Mouse (Mus musculus): ENCODE data around the gene Raet1e. TPM values are rescaled to one million over a fixed set of nuclear protein-coding genes. Genes with fewer than 3 reads are reported as not detected.
"Not testable (repeated sequence)": the region's sequence is repeated elsewhere in the genome, so short reads cannot be mapped to it uniquely, and the experiment has no call there.

The Raet1e gene
- polyA plus RNA-seq, 1 experiment from 2014 or later, result 9.4 TPM

DNA sequence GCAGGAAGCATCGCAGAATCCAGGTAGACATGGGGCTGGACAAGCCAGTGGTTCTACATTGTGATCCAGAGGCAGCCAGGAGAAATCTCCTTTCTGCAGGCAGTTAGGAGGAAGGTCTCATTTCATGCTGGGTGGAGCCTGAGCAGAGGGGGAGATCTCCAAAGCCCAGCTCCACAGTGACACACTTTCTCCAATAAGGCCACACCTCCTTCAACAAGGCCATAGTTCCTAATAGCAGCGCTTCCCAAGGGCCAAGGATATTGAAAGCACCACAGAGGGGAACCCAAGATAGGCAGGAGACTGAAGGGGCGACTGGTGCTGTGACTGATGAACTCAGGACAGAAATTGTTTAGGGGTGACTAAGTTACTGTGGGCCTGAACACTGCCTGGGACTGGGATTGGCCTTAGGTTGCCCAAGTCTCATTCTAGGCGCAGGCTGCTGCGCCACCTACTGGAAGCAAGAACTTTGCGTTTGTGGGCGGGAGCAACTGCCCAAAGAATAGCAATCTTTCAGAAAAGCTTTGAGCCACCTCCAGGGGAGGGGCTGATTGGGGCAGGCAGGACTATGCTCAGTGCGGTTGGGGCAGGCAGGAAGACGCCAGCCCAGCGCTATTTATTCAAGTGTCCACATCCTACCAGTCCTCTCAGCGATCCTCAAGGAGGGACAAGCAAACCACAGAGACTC lies 53.8 kb downstream of the Raet1e start:
- H3K4me1 ChIP-seq (ENCODE audit: insufficient read depth); H3K4me2 ChIP-seq; H3K36me3 ChIP-seq (ENCODE audit: insufficient read depth); H3K9me3 ChIP-seq (ENCODE audit: low read depth, low read length); H3K27ac ChIP-seq (ENCODE audit: low read depth); H3K4me3 ChIP-seq (ENCODE audit: low read depth, low read length); H3K27me3 ChIP-seq (ENCODE audit: insufficient read depth, low read length); H3K9ac ChIP-seq: not testable (repeated sequence)
- TF ChIP-seq CTCF (IDR thresholded peaks at IDR 0.05; ENCODE audit: low read depth), result peak; percentile 68
- DNase-seq (peak; percentile 76), ATAC-seq (ENCODE audit: insufficient read depth) (peak; percentile 91)
- 5% methylated on average over 7 of the region's 11 CpGs for WGBS

DNA sequence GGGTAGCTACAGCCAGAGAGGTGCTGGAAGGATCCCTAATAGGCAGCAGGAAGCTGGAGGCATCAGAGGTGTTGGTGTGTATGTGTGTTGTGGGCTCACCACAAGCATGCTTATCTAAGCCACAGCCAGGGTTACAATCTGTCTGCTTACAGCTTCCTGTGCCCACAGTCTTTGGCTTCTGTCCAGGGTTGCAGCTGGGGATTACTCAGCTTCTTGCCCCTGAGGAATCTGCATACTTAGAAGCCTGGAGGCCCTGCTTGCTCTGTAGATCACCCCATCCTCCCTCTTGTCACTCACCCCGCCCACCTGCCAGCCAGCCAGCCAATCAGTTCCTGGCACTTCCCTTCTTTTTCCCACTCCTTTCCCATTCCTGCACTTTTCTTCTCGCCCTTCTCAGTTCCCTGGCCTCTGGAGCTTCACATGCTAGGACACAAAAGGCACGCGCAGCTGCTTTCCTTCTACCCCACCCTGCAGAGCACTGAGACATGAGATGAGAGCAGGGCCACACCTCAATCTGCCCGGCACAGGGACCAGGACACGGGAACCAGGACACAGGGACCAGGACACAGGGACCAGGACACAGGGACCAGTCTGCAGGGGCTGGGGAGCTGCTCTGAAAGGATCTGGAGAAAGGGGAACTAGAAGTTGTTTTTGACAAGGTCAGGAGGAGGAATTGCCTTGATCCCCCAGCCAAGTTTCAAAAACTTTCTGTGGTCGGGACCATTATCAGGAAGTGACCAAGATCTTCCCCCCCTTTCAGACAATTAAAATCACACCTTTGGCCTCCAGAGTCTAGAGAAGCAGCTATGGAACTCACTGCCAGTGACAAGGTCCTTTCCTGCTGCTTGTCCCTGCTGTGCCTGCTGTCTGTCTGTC lies 65.3 kb downstream of the Raet1e start:
- not testable (repeated sequence) for H3K9ac ChIP-seq; H3K4me3 ChIP-seq (ENCODE audit: low read depth, low read length); DNase-seq; H3K4me2 ChIP-seq; H3K36me3 ChIP-seq (ENCODE audit: insufficient read depth); H3K9me3 ChIP-seq (ENCODE audit: low read depth, low read length); H3K4me1 ChIP-seq (ENCODE audit: insufficient read depth); H3K27me3 ChIP-seq (ENCODE audit: insufficient read depth, low read length); H3K27ac ChIP-seq (ENCODE audit: low read depth)
- peak; percentile 95 for ATAC-seq (ENCODE audit: insufficient read depth)
- no CpG with 5 or more reads among the region's 7 CpGs for WGBS

DNA sequence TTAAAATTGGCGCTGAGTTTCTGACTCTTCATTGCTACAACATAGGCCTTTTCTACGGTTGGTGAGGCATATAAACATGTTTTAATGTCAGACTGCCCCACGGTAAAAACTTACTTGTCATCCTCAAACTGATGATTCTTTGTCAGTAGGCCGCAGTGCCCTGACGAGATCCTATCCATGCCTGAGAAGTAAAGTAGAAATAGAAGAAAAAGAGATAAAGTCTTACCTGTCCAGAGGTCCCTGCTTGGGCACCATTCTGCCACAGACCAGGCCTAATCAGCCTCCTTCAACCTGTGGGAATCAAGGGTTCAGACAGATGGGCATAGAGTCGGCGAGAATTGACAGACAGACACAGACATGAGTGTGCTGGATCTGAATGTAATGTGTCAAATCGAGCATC lies 106.7 kb downstream of the Raet1e start:
- no peak overlapping the region for H3K9ac ChIP-seq
- no peak for TF ChIP-seq CTCF (IDR thresholded peaks at IDR 0.05; ENCODE audit: low read depth)
- no peaks in the 10 kb centered on the region for H3K4me1 ChIP-seq (ENCODE audit: insufficient read depth)
- H3K27ac ChIP-seq (ENCODE audit: low read depth), result no peak overlapping the region
- H3K9me3 ChIP-seq (ENCODE audit: low read depth, low read length), result no peaks in the 10 kb centered on the region
- DNase-seq, result no peak
- H3K4me2 ChIP-seq, result no peak overlapping the region
- H3K27me3 ChIP-seq (ENCODE audit: insufficient read depth, low read length), result no peaks in the 10 kb centered on the region
- WGBS, result 91% methylated on average over 8 of the region's 8 CpGs
- no peak overlapping the region for H3K4me3 ChIP-seq (ENCODE audit: low read depth, low read length)
- H3K36me3 ChIP-seq (ENCODE audit: insufficient read depth), result no peaks in the 10 kb centered on the region
- no peak for ATAC-seq (ENCODE audit: insufficient read depth)

DNA sequence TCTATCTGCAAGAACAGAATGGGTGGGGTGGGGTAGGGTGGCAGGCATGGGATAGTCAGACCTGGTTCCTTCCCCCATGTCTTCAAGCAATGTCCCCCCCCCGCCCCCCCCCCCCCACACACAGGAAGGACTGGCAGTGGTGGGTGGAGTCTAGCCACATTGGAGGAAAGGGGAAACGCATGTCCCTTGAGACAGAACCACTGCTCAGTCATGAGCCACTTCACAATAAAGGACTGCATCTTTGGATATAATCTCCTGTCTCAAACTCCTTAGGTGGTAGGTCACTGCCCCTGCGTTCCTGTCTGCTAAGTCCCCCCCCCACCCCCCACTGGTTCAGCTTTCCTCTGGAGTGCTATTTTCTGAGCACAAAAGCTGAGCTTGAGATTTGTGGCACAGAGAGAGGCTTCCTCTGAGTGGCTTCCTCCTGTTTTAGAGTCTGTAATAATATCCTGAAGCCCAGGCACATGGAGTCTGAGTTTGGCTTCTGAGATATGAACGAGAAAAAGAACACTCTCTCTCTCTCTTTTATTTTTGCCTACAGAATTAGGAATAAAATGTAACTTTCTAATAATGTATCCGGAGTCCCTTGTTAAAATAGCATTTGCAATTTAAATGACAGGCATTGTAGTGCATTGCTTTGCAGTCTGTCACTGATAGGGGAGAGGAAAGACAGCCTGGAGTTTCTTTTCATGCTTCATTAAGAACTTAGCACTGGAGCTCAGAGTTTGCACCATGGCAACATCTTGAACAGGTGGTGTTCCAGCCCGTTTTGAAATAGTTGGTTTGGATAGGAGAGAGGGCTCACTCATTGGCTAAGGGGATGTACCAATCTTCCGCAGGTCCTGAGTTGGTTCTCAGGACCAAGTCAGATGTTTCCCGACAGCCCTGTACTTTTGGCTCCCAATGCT lies 112.8 kb downstream of the Raet1e start:
- H3K36me3 ChIP-seq (ENCODE audit: insufficient read depth); ATAC-seq (ENCODE audit: insufficient read depth); H3K27me3 ChIP-seq (ENCODE audit: insufficient read depth, low read length); H3K27ac ChIP-seq (ENCODE audit: low read depth); H3K4me1 ChIP-seq (ENCODE audit: insufficient read depth); H3K9me3 ChIP-seq (ENCODE audit: low read depth, low read length); DNase-seq; H3K4me2 ChIP-seq; H3K4me3 ChIP-seq (ENCODE audit: low read depth, low read length); H3K9ac ChIP-seq: not testable (repeated sequence)
- 55% methylated on average over 6 of the region's 8 CpGs for WGBS

DNA sequence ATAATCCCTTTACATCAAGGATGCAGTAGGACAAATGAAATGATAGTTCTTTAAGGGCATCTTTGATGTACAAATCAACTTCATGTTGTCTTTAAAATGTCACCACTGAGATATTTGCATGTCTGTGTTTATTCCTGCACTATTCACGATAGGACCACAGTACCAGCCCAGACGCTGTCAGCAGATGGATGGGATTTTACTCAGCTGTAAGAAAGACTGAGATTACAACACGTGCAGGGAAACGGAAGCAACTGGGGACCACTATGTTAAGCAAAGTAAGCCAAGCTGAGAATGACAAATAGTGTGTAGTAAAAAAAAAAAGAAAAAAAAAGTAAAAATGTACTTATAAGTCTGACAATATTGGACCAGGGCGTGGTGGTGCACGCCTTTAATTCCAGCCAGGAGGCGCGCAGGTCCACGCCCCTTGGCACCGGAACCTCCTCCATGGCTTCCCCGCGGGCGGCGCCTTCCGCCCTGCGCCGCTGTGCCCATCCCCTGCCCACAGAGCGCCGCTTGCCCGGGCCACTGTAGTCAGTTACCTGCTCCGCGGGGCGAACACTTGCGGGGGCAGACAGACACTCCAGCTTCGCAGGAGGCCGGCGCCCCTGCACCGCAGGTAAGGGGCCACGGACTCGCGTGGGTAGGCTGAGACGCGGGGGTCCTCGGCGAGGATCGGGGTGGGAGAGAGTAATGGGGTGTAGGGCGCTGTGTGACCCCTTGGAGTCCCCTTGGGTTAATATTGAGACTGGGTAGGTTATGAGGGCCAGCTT lies 114.7 kb downstream of the Raet1e start:
- H3K36me3 ChIP-seq (ENCODE audit: insufficient read depth); H3K27ac ChIP-seq (ENCODE audit: low read depth); H3K4me1 ChIP-seq (ENCODE audit: insufficient read depth); H3K9me3 ChIP-seq (ENCODE audit: low read depth, low read length); H3K27me3 ChIP-seq (ENCODE audit: insufficient read depth, low read length): not testable (repeated sequence)
- 2% methylated on average over 28 of the region's 37 CpGs for WGBS
- Histone ChIP-seq H3K4me3 (ENCODE audit: low read depth, low read length) (peak overlapping the region; percentile 49), H3K4me2 (peak overlapping the region; percentile 94), H3K9ac (peak overlapping the region; percentile 34; the same call in 1 of the 2 replicates)
- ATAC-seq (ENCODE audit: insufficient read depth) (peak; percentile 77), DNase-seq (peak; percentile 67)

DNA sequence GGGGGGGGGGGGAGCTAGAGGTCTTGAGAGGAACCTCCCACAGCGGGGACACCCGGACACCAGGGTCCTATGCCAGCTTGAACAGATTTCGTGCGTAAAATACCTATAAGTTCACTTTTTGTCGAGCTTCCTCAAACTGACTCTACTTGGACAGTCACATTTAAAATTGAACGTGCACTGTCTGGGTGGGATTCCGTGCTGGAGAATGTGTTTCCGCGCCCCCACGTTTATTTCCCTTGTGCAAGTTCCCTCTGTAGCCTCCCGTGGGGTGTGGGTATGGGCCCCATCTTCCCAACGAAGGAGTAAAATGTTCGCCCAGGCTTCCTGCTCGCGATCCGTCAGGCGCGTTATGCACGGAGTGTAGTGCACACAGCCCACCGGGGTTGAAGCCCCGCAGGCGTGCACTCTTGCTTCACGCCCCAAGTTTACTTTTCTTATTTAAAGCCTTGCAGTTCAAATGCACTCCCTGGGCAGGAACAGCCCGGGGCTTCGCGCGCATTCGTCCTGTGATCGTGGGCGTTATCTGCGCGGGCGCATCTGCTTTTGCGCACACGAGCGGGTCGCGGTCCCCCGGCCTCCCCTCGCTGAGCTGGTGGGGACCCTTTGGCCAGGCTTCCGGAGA lies 115.4 kb downstream of the Raet1e start:
- WGBS, result under 1% methylated on average over 41 of the region's 41 CpGs

More for the DNA sequence above, 115.4 kb downstream of the Raet1e start:
- peaks cover 3% of the 10 kb centered on the region; the same call in 1 of the 2 replicates for H3K27me3 ChIP-seq (ENCODE audit: insufficient read depth, low read length)
- peak overlapping the region; percentile 44; the same call in 1 of the 2 replicates for H3K9ac ChIP-seq
- no peaks in the 10 kb centered on the region for H3K9me3 ChIP-seq (ENCODE audit: low read depth, low read length)
- DNase-seq (peak; percentile 54), ATAC-seq (ENCODE audit: insufficient read depth) (0 out of 2 replicates have a peak, but pooled peaks have one; percentile 23)
- no peak overlapping the region for H3K27ac ChIP-seq (ENCODE audit: low read depth)
- no peaks in the 10 kb centered on the region for H3K36me3 ChIP-seq (ENCODE audit: insufficient read depth)
- peak overlapping the region; percentile 94 for H3K4me2 ChIP-seq
- no peaks in the 10 kb centered on the region for H3K4me1 ChIP-seq (ENCODE audit: insufficient read depth)
- no peak for TF ChIP-seq CTCF (IDR thresholded peaks at IDR 0.05; ENCODE audit: low read depth)
- peak overlapping the region; percentile 49 for H3K4me3 ChIP-seq (ENCODE audit: low read depth, low read length)
